Mouse (Mus musculus): Measurements from ENCODE around the gene Mipol1. TPM values are rescaled to one million over a fixed set of nuclear protein-coding genes. Genes with fewer than 3 reads are reported as not detected.

The Mipol1 gene
- polyA plus RNA-seq, 1 experiment = 14.0 TPM

GRCm38 (mm10) chr12:57541931-57542745 is 311.9 kb downstream of the Mipol1 start:
- Histone ChIP-seq H3K4me1 (ENCODE audit: control insufficient read depth, insufficient read depth, low read length) (no peaks in the 10 kb centered on the region), H3K27ac (ENCODE audit: insufficient read depth, low read length) (no peak overlapping the region), H3K4me3 (ENCODE audit: insufficient read depth, low read length) (no peak overlapping the region)
- TF ChIP-seq CTCF (IDR thresholded peaks at IDR 0.05; ENCODE audit: borderline replicate concordance, insufficient read depth, low read length) (no peak), POLR2A (IDR thresholded peaks at IDR 0.05; ENCODE audit: low read depth, low read length) (no peak)

GRCm38 (mm10) chr12:57542746-57543626 is 312.8 kb downstream of the Mipol1 start:
- no peak for TF ChIP-seq POLR2A (IDR thresholded peaks at IDR 0.05; ENCODE audit: low read depth, low read length)
- no peak for TF ChIP-seq CTCF (IDR thresholded peaks at IDR 0.05; ENCODE audit: borderline replicate concordance, insufficient read depth, low read length)
- Histone ChIP-seq H3K4me1 (ENCODE audit: control insufficient read depth, insufficient read depth, low read length) (no peaks in the 10 kb centered on the region), H3K27ac (ENCODE audit: insufficient read depth, low read length) (no peak overlapping the region), H3K4me3 (ENCODE audit: insufficient read depth, low read length) (no peak overlapping the region)

GRCm38 (mm10) chr12:57543627-57543991 is 313.4 kb downstream of the Mipol1 start:
- no peaks in the 10 kb centered on the region for H3K4me1 ChIP-seq (ENCODE audit: control insufficient read depth, insufficient read depth, low read length)
- TF ChIP-seq POLR2A (IDR thresholded peaks at IDR 0.05; ENCODE audit: low read depth, low read length) (no peak), CTCF (IDR thresholded peaks at IDR 0.05; ENCODE audit: borderline replicate concordance, insufficient read depth, low read length) (no peak)

GRCm38 (mm10) chr12:57544641-57545370 is 314.6 kb downstream of the Mipol1 start:
- no peaks in the 10 kb centered on the region for H3K4me1 ChIP-seq (ENCODE audit: control insufficient read depth, insufficient read depth, low read length)
- TF ChIP-seq CTCF (IDR thresholded peaks at IDR 0.05; ENCODE audit: borderline replicate concordance, insufficient read depth, low read length) = no peak
- no peak for TF ChIP-seq POLR2A (IDR thresholded peaks at IDR 0.05; ENCODE audit: low read depth, low read length)
- H3K4me3 ChIP-seq (ENCODE audit: insufficient read depth, low read length) = peak overlapping the region; percentile 28
- H3K27ac ChIP-seq (ENCODE audit: insufficient read depth, low read length) = no peak overlapping the region

More at GRCm38 (mm10) chr12:57543627-57543991, 313.4 kb downstream of the Mipol1 start:
- Histone ChIP-seq H3K4me3 (ENCODE audit: insufficient read depth, low read length) (no peak overlapping the region), H3K27ac (ENCODE audit: insufficient read depth, low read length) (no peak overlapping the region)

- Histone ChIP-seq H3K27ac (ENCODE audit: insufficient read depth, low read length) (no peak overlapping the region), H3K4me1 (ENCODE audit: control insufficient read depth, insufficient read depth, low read length) (no peaks in the 10 kb centered on the region), H3K4me3 (ENCODE audit: insufficient read depth, low read length) (peak overlapping the region; percentile 22)
- TF ChIP-seq POLR2A (IDR thresholded peaks at IDR 0.05; ENCODE audit: low read depth, low read length) (no peak), CTCF (IDR thresholded peaks at IDR 0.05; ENCODE audit: borderline replicate concordance, insufficient read depth, low read length) (no peak)
Observed at GRCm38 (mm10) chr12:57545371-57546241, 315.4 kb downstream of the Mipol1 start.

Other genes with a start within 250 kb of the Mipol1 start
- gene Slc25a21, start 33.0 kb upstream of the Mipol1 start, polyA plus RNA-seq (2011; ENCODE audit: insufficient read length, low read depth, missing spikeins) = 0.19 and 0.37 TPM in 2 replicates
- 29.9 and 31.3 TPM in 2 replicates for gene Prps1l3, start within 50 bp of the Mipol1 start, polyA plus RNA-seq (2011; ENCODE audit: insufficient read length, low read depth, missing spikeins)